Comparison of ENCODE assay signal across 17 mouse cellular contexts in the genomic region with DNA sequence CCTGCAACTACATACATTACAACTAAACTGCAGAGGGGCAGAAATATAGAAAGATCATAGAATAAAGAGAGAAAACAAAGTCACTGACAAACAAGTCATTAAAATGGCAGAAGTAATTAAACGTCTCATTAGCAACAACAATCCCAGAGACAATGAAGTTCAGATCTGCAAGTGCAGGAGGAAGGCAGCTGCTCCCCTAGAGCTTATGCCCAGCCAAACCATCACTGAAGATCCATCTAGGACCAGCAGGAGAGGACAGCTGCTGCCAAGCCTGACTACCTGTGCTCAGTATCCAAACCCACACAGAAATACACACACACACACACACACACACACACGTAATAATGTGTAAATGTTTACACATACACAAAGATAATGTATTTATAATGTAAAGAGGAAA.
"Had no signal": no experiment of that assay in that cellular context is flagged by ENCODE, and none has a peak within 500 bp of the region (broad histone marks: within the 10 kb centered on the region; RNA-seq: fewer than 3 reads in every experiment).

No protein-coding gene starts in this region.

- DNase-seq: liver, embryonic 13.5 days; liver, postnatal 0 days; lung, adult 2 months; lung, postnatal 14 days; lung, postnatal 36 days; right cerebral cortex, postnatal 14 days; thymus, adult 18-20 months; thymus, postnatal 14 days; thymus, postnatal 36 days had no signal

- H3K4me1 ChIP-seq: liver, embryonic 13.5 days; liver, embryonic 15.5 days; megakaryocyte, embryonic 14.5 days; midbrain, embryonic 13.5 days; midbrain, embryonic 15.5 days had no signal

- H3K27me3 ChIP-seq: liver, embryonic 13.5 days; liver, embryonic 15.5 days; lung, embryonic 15.5 days; megakaryocyte, embryonic 14.5 days; midbrain, embryonic 13.5 days; midbrain, embryonic 15.5 days had no signal

- H3K9me3 ChIP-seq: liver, embryonic 13.5 days; liver, embryonic 15.5 days; lung, embryonic 15.5 days; midbrain, embryonic 15.5 days had no signal

- H3K4me2 ChIP-seq: liver, embryonic 13.5 days; liver, embryonic 15.5 days; lung, embryonic 15.5 days; midbrain, embryonic 11.5 days; midbrain, embryonic 13.5 days; midbrain, embryonic 15.5 days had no signal

- H3K4me3 ChIP-seq: liver, embryonic 13.5 days; liver, embryonic 15.5 days; lung, embryonic 15.5 days; megakaryocyte, embryonic 14.5 days; midbrain, embryonic 13.5 days; midbrain, embryonic 15.5 days had no signal

- H3K36me3 ChIP-seq: liver, embryonic 13.5 days; liver, embryonic 15.5 days; lung, embryonic 15.5 days; midbrain, embryonic 13.5 days; midbrain, embryonic 15.5 days had no signal

- H3K27ac ChIP-seq: liver, embryonic 13.5 days; liver, embryonic 15.5 days; lung, embryonic 15.5 days; macrophage; midbrain, embryonic 13.5 days; midbrain, embryonic 15.5 days had no signal

- ATAC-seq: liver, postnatal 0 days; lung, postnatal 0 days; midbrain, embryonic 13.5 days; midbrain, embryonic 15.5 days had no signal

- H3K9ac ChIP-seq: liver, embryonic 13.5 days; liver, embryonic 15.5 days; liver, postnatal 0 days; lung, embryonic 15.5 days; midbrain, embryonic 13.5 days; midbrain, embryonic 15.5 days had no signal
